In genomic region chr11:97739155-97739554, GRCm38 (mm10) we compare ENCODE assay signal across 1 mouse cellular context.
TF ChIP-seq lines count a peak whose summit lies in the region.

No protein-coding gene starts in this region.

TF ChIP-seq in MEL, 35 proteins besides CTCF, POLR2A, EP300 and RAD21:
- TF ChIP-seq CHD1 (IDR thresholded peaks at IDR 0.05; ENCODE audit: low read depth, low read length) (no peak), ELF1 (IDR thresholded peaks at IDR 0.05; ENCODE audit: low read depth, low read length) (no peak), NRF1 (IDR thresholded peaks at IDR 0.05; ENCODE audit: insufficient read depth, low read depth, low read length, poor library complexity, severe bottlenecking) (no peak), SMC3 (IDR thresholded peaks at IDR 0.05; ENCODE audit: low read depth, low read length) (peak; percentile 44), USF2 (IDR thresholded peaks at IDR 0.05; ENCODE audit: borderline replicate concordance in 1 of 2, insufficient read depth in 1 of 2, low read depth in 1 of 2, low read length in 2 of 2) (no peak), KAT2A (conservative IDR thresholded peaks at IDR 0.05; ENCODE audit: low read depth, low read length) (no peak)
